14 mouse cellular contexts compared by ENCODE assay signal in the genomic region with DNA sequence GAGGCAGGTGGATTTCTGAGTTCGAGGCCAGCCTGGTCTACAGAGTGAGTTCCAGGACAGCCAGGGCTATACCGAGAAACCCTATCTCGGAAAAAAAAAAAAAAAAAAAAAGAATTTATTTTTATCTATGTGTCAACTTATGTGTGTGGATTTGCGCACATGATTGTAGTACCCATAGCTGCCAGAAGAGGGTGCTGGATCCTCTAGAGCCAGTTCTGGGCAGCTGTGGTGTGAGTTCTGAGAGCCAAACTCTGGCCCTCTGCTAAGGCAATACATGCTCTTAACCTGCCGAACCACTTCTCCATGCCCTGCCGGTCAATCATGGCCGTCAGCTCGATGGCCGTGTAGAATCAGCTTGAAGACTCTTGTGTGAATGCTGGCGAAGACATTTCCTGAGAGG.
DNase-seq lines count a peak whose midpoint lies in the region; ATAC-seq and TF ChIP-seq lines count a peak whose summit lies in the region.
"Had no signal": no experiment of that assay in that cellular context is flagged by ENCODE, and none has a peak within 500 bp of the region (broad histone marks: within the 10 kb centered on the region; RNA-seq: fewer than 3 reads in every experiment).

No protein-coding gene starts in this region.

- H3K9me3 ChIP-seq in intestine, postnatal 0 days (ENCODE audit: control insufficient read depth), result no peaks in the 10 kb centered on the region
- H3K9me3 ChIP-seq in intestine, embryonic 16.5 days (ENCODE audit: control insufficient read depth, low read length), result peaks cover 5% of the 10 kb centered on the region; the same call in 1 of the 2 replicates
- H3K9me3 ChIP-seq: liver, embryonic 15.5 days; midbrain, embryonic 15.5 days had no signal

- H3K27me3 ChIP-seq in intestine, postnatal 0 days (replicated peaks; ENCODE audit: control insufficient read depth, insufficient read depth, low read length), result no peaks in the 10 kb centered on the region
- H3K27me3 ChIP-seq in intestine, embryonic 16.5 days (replicated peaks; ENCODE audit: control insufficient read depth, insufficient read depth, low read length), result no peaks in the 10 kb centered on the region
- H3K27me3 ChIP-seq in testis, adult 2 months (ENCODE audit: control insufficient read depth, insufficient read depth, low read length), result no peaks in the 10 kb centered on the region
- H3K27me3 ChIP-seq: heart, embryonic 13.5 days; liver, embryonic 15.5 days; midbrain, embryonic 15.5 days; Patski had no signal

- DNase-seq in testis, postnatal 10 days (ENCODE audit: low spot score), result no peak
- DNase-seq in NIH3T3 (ENCODE audit: low read depth), result peak; percentile 29
- peak; percentile 31 for DNase-seq in naive thymus-derived CD4-positive, alpha-beta T cell, adult 2 months (ENCODE audit: low read depth)
- no peak for DNase-seq in embryo, embryonic 9.5 days (ENCODE audit: extremely low spot score)
- no peak for DNase-seq in right cerebral cortex, postnatal 36 days (ENCODE audit: low spot score in 2 of 2)
- DNase-seq: adrenal gland, postnatal 36 days; kidney, adult 8-10 months had no signal

- TF ChIP-seq POLR2A in testis, adult 2 months (IDR thresholded peaks at IDR 0.05; ENCODE audit: control insufficient read depth, low read depth, low read length), result no peak

- no peak overlapping the region for H3K27ac ChIP-seq in intestine, postnatal 0 days (ENCODE audit: low read depth, low read length)
- H3K27ac ChIP-seq in intestine, embryonic 16.5 days (ENCODE audit: low read length), result no peak overlapping the region
- no peak overlapping the region for H3K27ac ChIP-seq in testis, adult 2 months (ENCODE audit: control insufficient read depth, insufficient read depth, low read depth, low read length)
- H3K27ac ChIP-seq: heart, embryonic 13.5 days; liver, embryonic 15.5 days; midbrain, embryonic 15.5 days had no signal

- H3K4me1 ChIP-seq in intestine, postnatal 0 days (replicated peaks; ENCODE audit: control insufficient read depth, insufficient read depth, low read length), result no peaks in the 10 kb centered on the region
- H3K4me1 ChIP-seq in intestine, embryonic 16.5 days (ENCODE audit: control insufficient read depth, insufficient read depth, low read length), result peaks cover 3% of the 10 kb centered on the region; the same call in 1 of the 2 replicates
- peaks cover 2% of the 10 kb centered on the region; the same call in 1 of the 2 replicates for H3K4me1 ChIP-seq in testis, adult 2 months (ENCODE audit: control insufficient read depth, insufficient read depth, low read length)
- H3K4me1 ChIP-seq: midbrain, embryonic 15.5 days had no signal

- peak; percentile 46 for TF ChIP-seq CTCF in intestine, postnatal 0 days (IDR thresholded peaks at IDR 0.05; ENCODE audit: low read depth)
- peak; percentile 62; the same call in 1 of the 2 replicates for TF ChIP-seq CTCF in testis, adult 2 months (IDR thresholded peaks at IDR 0.05; ENCODE audit: control insufficient read depth, insufficient read depth, insufficient replicate concordance, low read depth, low read length)

- H3K4me2 ChIP-seq in intestine, postnatal 0 days (replicated peaks; ENCODE audit: low read depth), result no peak overlapping the region
- no peak overlapping the region for H3K4me2 ChIP-seq in intestine, embryonic 16.5 days (ENCODE audit: low read depth, low read length)
- H3K4me2 ChIP-seq: heart, embryonic 13.5 days; liver, embryonic 15.5 days; midbrain, embryonic 15.5 days had no signal

- ATAC-seq in intestine, postnatal 0 days, result no peak
- ATAC-seq in intestine, embryonic 16.5 days, result no peak
- ATAC-seq: midbrain, embryonic 15.5 days; Patski had no signal

- no peak overlapping the region for H3K9ac ChIP-seq in intestine, postnatal 0 days (ENCODE audit: low read depth, low read length)
- H3K9ac ChIP-seq in intestine, embryonic 16.5 days (ENCODE audit: low read depth, low read length), result no peak overlapping the region
- H3K9ac ChIP-seq: heart, embryonic 13.5 days; liver, embryonic 15.5 days; midbrain, embryonic 15.5 days had no signal

- 0 out of 2 replicates have a peak, but pooled peaks cover 5% of the 10 kb centered on the region for H3K36me3 ChIP-seq in intestine, postnatal 0 days (ENCODE audit: control insufficient read depth, insufficient read depth)
- peaks cover 13% of the 10 kb centered on the region for H3K36me3 ChIP-seq in intestine, embryonic 16.5 days (ENCODE audit: control insufficient read depth, insufficient read depth, low read length)
- no peaks in the 10 kb centered on the region for H3K36me3 ChIP-seq in testis, adult 2 months (ENCODE audit: control insufficient read depth, insufficient read depth, low read length)
- H3K36me3 ChIP-seq: liver, embryonic 15.5 days had no signal

- WGBS in intestine, postnatal 0 days, result 95% methylated on average over 9 of the region's 10 CpGs
- WGBS in intestine, embryonic 16.5 days, result 95% methylated on average over 10 of the region's 10 CpGs

- no peak overlapping the region for H3K4me3 ChIP-seq in intestine, postnatal 0 days (ENCODE audit: low read depth, low read length)
- H3K4me3 ChIP-seq in intestine, embryonic 16.5 days (ENCODE audit: low read length), result no peak overlapping the region
- H3K4me3 ChIP-seq in testis, adult 2 months (ENCODE audit: control insufficient read depth, low read depth, low read length), result no peak overlapping the region
- H3K4me3 ChIP-seq: heart, embryonic 13.5 days; liver, embryonic 15.5 days; midbrain, embryonic 15.5 days had no signal

Comparison
In these comparisons a context has a peak if more than half of its experiments do, and no peak if none do; other contexts are left out.
1. DNase-seq: peak in NIH3T3 (single experiment) and naive thymus-derived CD4-positive, alpha-beta T cell, adult 2 months (single experiment); none in testis, postnatal 10 days (single experiment), embryo, embryonic 9.5 days (single experiment) and right cerebral cortex, postnatal 36 days (0 of 2).